Mouse (Mus musculus): ENCODE measurements around the gene Lsm10. TPM values are rescaled to one million over a fixed set of nuclear protein-coding genes. Genes with fewer than 3 reads are reported as not detected.

Gene Lsm10
- polyA plus RNA-seq (2012) = 9.4 and 12.7 TPM in 2 replicates

DNA sequence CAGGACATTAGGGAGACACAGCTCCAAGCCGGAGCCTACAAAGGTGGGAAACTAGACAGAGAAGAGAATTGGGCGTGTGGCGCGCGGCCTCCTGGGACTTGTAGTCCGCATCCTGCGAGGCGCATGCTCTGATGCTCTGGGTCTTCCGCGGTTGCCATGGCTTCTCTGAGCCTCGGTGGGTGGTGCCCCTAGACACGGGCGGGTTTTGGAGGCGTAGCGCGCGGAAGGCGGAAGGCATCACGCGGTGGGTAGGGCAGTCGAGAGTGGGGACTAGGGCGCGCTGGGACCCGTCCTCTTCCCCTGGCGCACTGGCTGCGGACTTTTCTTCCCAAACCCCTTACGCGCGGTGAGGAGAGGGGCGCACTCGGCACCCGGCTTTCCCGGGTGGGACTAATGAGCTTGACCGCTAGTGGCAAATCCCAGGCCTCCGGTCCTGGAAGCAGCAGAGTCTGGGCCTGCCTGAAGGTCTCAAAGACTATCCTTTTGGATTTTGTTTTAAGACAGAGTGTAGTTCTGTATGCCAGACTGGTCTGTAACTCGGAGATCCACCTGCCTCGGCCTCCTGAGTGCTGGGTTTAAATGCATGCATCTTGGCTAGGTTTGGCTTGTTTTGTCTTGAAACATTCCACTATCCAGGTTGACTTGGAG is at the start of gene Lsm10:
Lsm10 (plus strand) TSS at position 160 of the 648 bp plus-strand sequence.

DNA sequence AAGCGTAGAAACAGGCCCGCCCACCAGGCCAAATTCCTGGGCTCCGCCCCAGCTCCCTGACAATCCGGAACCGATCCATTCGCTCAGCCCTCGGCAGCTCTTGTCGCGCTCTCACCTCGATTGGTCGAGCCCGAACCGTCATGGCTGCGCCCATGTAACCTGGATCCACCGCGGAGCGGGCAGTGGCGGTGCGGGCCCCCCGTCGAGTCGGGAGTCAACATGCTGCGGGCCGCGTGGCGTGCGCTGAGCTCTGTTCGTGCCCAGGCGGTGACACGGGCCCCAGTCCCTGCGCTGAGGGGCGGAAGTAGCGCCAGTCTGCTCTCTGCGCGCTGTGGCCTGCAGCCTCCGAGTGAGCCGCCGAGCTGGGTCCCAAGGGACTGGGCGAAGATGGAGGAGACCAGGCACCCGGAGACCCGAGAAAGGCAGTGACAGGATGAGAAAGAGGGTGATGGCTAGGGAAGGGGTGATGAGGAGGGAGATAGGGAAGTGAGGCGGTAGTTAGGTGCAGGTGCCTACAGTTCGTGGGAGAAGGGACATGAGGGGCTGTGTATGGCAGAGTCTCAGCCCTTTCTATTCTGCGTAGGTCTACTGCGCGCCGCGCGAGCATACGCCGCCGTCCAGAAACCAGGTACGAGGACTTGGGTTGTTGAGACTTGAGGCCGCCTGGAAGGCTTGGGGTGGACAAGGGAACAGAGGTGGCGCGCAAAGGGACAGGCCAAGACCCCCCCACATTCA is 49.4 kb upstream of the Lsm10 start, which contains the start of gene Mrps15:
Mrps15 (plus strand) TSS at position 75 of the 735 bp plus-strand sequence.

GRCm38 (mm10) chr4:126058134-126058996 is 38.1 kb upstream of the Lsm10 start, which contains the start of gene Oscp1:
Oscp1 (plus strand) TSS chr4:126058565.

DNA sequence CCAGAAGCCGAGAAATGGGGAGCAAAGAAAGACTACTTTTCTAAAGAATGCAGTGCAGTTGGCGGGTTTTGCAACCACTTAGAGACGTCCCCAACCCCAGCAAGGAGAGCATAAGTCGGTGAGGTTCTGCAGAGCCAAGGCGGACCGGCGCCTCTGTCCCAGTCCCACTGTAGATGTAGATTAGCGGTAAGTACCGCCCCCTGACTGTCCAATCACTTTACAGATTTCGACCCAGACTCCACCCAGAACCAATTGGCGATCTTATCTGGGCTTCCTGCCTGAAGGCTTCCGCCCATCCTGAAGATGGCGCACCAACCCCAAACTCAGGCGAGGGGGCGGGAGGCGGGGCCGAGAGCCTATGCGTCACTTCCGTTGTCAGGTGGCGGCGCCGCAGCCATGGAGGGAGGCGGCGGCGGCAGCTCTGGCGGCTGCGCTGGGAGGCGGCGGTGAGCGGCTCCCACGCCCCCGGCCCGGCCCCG is 7.2 kb downstream of the Lsm10 start, which contains the start of gene Stk40:
Stk40 (plus strand) TSS at position 368 of the 479 bp plus-strand sequence.

GRCm38 (mm10) chr4:126147533-126148160 is 51.2 kb downstream of the Lsm10 start, which contains the start of gene Eva1b:
Eva1b (plus strand) TSS chr4:126147744.

Other genes starting within 250 kb of the Lsm10 start
- 124 and 152 TPM in 2 replicates for gene Csf3r, start 72.1 kb upstream of the Lsm10 start, polyA plus RNA-seq (2012)
- gene Mrps15, start 49.7 kb upstream of the Lsm10 start, polyA plus RNA-seq (2012) = 215 and 226 TPM in 2 replicates
- 2.0 and 2.2 TPM in 2 replicates for gene Oscp1, start 38.1 kb upstream of the Lsm10 start, polyA plus RNA-seq (2012)
- gene Stk40, start 7.3 kb downstream of the Lsm10 start, polyA plus RNA-seq (2012) = 43.4 and 46.0 TPM in 2 replicates
- gene Eva1b, start 51.1 kb downstream of the Lsm10 start, polyA plus RNA-seq (2012) = 13.7 and 19.3 TPM in 2 replicates
- gene Sh3d21, start 66.9 kb downstream of the Lsm10 start, polyA plus RNA-seq (2012) = 0.52 and 0.73 TPM in 2 replicates
- gene Thrap3, start 106.1 kb downstream of the Lsm10 start, polyA plus RNA-seq (2012) = 156 and 255 TPM in 2 replicates
- 279 and 331 TPM in 2 replicates for gene Map7d1, start 159.7 kb downstream of the Lsm10 start, polyA plus RNA-seq (2012)
- gene Trappc3, start 165.7 kb downstream of the Lsm10 start, polyA plus RNA-seq (2012) = 28.4 and 37.2 TPM in 2 replicates
- gene Col8a2, start 190.2 kb downstream of the Lsm10 start, polyA plus RNA-seq (2012) = 0.03 TPM in 1 of 2 replicates, not detected in the other
- 61.8 and 65.3 TPM in 2 replicates for gene Adprhl2, start 225.1 kb downstream of the Lsm10 start, polyA plus RNA-seq (2012)
- gene Tekt2, start 229.1 kb downstream of the Lsm10 start, polyA plus RNA-seq (2012) = 0.48 TPM in 1 of 2 replicates, not detected in the other

All from megakaryocyte-erythroid progenitor cell, adult 5 weeks (primary cell).